Mouse (Mus musculus) midbrain, postnatal 0 days (tissue): ENCODE results near the gene Camk1g. TPM values are rescaled to one million over a fixed set of nuclear protein-coding genes. Genes with fewer than 3 reads are reported as not detected.

ENCODE experiments used
- ATAC-seq: fragments of 200-750 bp; cut with Nextera tagmentation; 2 replicates; pipeline ENCODE4 v1.8.0; 2017; ENCODE audit warnings: moderate number of reproducible peaks, mild to moderate bottlenecking, moderate TSS enrichment, moderate library complexity; ENCODE audit not compliant: low FRiP score
- DNase-seq: peaks from one replicate; pipeline ENCODE4 v3.0.0-alpha.2; 2015; ENCODE audit warnings: low spot score
- H3K27ac ChIP-seq: fragments of 300-500 bp; sonication (generic); 2 replicates; pipeline ENCODE4 v1.5.1; 2014; ENCODE audit warnings: low read depth, mild to moderate bottlenecking, low read length, mixed read lengths
- H3K27me3 ChIP-seq: fragments of 300-500 bp; sonication (generic); 2 replicates; pipeline ENCODE4 v1.6.1; 2014; ENCODE audit warnings: low read length, control low read depth, mixed read lengths; ENCODE audit not compliant: insufficient read depth
- H3K36me3 ChIP-seq: fragments of 300-500 bp; sonication (generic); 2 replicates; pipeline ENCODE4 v1.6.1; 2014; ENCODE audit warnings: low read length, control low read depth, mixed read lengths; ENCODE audit not compliant: insufficient read depth
- H3K4me1 ChIP-seq: fragments of 300-500 bp; sonication (generic); 2 replicates; pipeline ENCODE4 v1.6.1; 2014; ENCODE audit warnings: mild to moderate bottlenecking, control low read depth, antibody characterized with exemption, low read length, mixed read lengths; ENCODE audit not compliant: insufficient read depth
- H3K4me2 ChIP-seq: fragments of 300-500 bp; sonication (generic); 2 replicates; pipeline ENCODE4 v1.6.1; 2014; ENCODE audit warnings: low read depth, mild to moderate bottlenecking, low read length, mixed read lengths; ENCODE audit not compliant: poor library complexity, severe bottlenecking
- H3K4me3 ChIP-seq: fragments of 300-500 bp; sonication (generic); 2 replicates; pipeline ENCODE4 v1.5.1; 2014; ENCODE audit warnings: low read depth, mild to moderate bottlenecking, low read length, moderate library complexity
- H3K9ac ChIP-seq: fragments of 300-500 bp; sonication (generic); replicated peaks from 2 replicates; pipeline ENCODE4 v1.6.1; 2014; ENCODE audit warnings: mild to moderate bottlenecking, low read length, moderate library complexity, mixed read lengths; ENCODE audit not compliant: poor library complexity, severe bottlenecking
- H3K9me3 ChIP-seq: fragments of 300-500 bp; sonication (generic); 2 replicates; pipeline ENCODE4 v1.6.1; 2016; ENCODE audit warnings: low read length, control low read depth
- CTCF ChIP-seq: IDR thresholded peaks from 2 replicates; pipeline ENCODE4 v1.5.1; 2016; ENCODE audit warnings: antibody characterized with exemption, mild to moderate bottlenecking
- WGBS: fragments of 180-500 bp; shearing (Covaris S2); extraction: QIAGEN DNeasy Blood & Tissue Kit; methylation state at CpG from one replicate; pipeline ENCODE4 v1.1.7; 2014; 5-methylcytosine and 5-hydroxymethylcytosine counted together
- polyA plus RNA-seq: library from polyadenylated mRNA; unstranded; fragments of >200 nt; fragmentation: Nextera tagmentation; extraction: Ambion mirVana; gene quantifications from 2 replicates; pipeline ENCODE4 v1.2.1, GENCODE M21; 2015
- total RNA-seq: library from RNA; depleted of rRNA; stranded (reverse); fragments of >200 nt; gene quantifications from 2 replicates; pipeline ENCODE4 v1.2.3, GENCODE M21; 2014; rRNA removed

The Camk1g gene
- total and polyA plus RNA-seq, 2 experiments from 2014 or later, result 46.6 to 48.1 TPM

DNA sequence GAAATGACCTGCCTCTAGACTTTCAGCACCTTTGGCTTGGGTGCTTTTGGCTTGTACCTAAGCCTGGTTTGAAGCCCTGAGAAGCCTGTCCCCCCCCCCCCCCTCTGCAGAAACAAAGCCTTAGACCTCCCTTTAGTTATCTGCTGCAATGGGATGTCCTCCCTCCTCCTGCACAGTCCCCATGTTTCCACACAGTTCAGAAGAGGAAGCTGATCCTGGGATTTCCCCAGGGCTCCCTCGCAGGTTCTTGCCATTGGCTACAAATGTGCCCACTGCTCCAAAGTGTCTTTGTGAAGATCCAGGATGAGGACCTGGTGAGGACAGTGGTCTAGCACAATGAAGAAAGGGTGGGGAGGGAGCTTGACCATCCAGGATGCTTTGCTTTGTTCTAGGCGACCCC is 67.0 kb downstream of the Camk1g start:
- ATAC-seq, result no peak
- Histone ChIP-seq H3K36me3 (no peaks in the 10 kb centered on the region), H3K4me2 (no peak overlapping the region), H3K9me3 (no peaks in the 10 kb centered on the region), H3K9ac (no peak overlapping the region), H3K4me3 (no peak overlapping the region), H3K4me1 (no peaks in the 10 kb centered on the region), H3K27me3 (no peaks in the 10 kb centered on the region), H3K27ac (no peak overlapping the region)
- no peak for TF ChIP-seq CTCF
- no peak for DNase-seq
- 88% methylated on average over 2 of the region's 2 CpGs for WGBS

DNA sequence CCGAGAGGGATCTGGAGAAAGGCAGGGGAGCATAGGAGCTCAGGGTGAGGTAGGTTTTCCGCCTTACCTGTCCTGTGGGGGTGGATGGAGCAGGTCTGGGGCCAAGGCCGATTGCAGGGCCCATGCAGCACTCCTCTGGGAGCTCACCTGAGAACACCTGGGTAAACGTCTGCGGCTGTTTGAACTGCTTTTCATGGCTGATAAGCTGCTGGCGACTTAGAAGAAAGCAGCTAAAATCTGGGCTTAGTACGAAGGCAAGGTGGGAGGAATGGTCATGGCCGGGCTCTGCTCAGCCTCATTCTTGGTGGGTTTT is 68.0 kb downstream of the Camk1g start:
- H3K27me3 ChIP-seq, result no peaks in the 10 kb centered on the region
- H3K4me2 ChIP-seq, result no peak overlapping the region
- ATAC-seq (no peak), DNase-seq (no peak)
- 73% methylated on average over 8 of the region's 8 CpGs for WGBS
- no peaks in the 10 kb centered on the region for H3K9me3 ChIP-seq
- no peak for TF ChIP-seq CTCF
- H3K36me3 ChIP-seq, result no peaks in the 10 kb centered on the region
- no peaks in the 10 kb centered on the region for H3K4me1 ChIP-seq
- no peak overlapping the region for H3K9ac ChIP-seq
- H3K27ac ChIP-seq, result no peak overlapping the region
- H3K4me3 ChIP-seq, result no peak overlapping the region

DNA sequence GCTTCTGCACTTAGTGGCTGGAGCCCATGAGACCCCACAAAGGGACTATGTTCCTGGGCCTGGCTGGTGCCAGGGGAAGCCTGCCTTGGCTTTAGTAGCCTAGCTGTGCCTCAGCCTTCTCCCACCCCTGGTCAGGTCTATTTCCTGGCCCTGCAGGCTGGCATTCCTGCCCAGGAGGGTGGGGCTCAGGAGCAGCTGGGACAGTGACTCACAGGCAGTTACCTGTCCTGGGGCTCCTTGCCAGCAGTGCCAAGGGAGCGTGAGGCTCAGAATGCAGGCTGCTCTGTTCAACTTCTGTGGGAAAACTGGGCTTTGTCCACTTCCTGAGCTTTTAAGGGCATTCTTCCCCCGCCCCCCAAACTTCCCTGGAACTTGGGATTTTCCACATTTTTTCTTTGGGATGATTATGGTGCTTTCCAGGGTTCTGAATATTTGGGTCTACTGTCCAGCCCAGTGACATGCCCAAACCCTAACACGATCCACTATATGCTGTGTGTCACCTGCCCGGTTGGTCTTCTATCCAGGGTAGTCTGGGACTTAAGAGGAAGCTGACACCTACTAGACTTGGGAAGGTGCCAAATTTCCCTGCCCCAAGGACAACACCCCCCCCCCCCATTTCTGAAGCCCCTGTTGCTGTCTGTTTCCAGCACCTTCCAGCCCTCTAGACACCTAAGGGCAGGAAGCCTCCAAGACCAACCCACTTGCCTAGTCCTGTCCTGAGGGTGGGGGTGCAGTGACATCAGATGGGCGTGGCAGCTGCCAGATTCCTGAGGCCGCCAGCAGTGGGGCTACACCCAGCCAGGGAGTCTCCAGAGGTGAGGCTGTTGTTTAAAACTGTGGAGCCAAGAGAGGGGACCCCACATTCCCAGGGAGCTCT is 68.6 kb downstream of the Camk1g start:
- Histone ChIP-seq H3K36me3 (no peaks in the 10 kb centered on the region), H3K4me1 (no peaks in the 10 kb centered on the region), H3K9ac (no peak overlapping the region), H3K9me3 (no peaks in the 10 kb centered on the region), H3K27ac (no peak overlapping the region), H3K4me3 (no peak overlapping the region), H3K27me3 (no peaks in the 10 kb centered on the region), H3K4me2 (no peak overlapping the region)
- 81% methylated on average over 6 of the region's 6 CpGs for WGBS
- TF ChIP-seq CTCF, result no peak
- ATAC-seq, result no peak
- DNase-seq, result no peak

DNA sequence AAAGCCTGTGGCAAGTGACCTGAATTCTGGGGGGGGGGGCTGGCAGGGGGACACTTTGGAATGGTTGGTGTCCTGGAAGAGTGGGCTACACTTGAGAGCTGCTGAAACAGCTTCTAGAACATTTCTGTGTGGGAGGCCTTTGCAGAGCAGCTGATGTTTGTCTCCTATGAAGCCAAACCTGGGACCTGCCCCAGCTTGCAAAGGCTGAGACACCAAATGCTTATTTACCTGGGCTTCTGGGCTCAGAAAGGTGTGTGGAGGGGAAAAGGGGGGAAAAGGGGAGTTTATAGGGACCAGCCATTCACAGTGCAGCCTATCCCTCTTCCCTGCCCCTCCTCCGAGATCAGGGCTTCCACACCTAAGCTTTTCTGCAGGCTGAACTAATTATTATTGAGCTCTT is 70.1 kb downstream of the Camk1g start:
- Histone ChIP-seq H3K4me2 (no peak overlapping the region), H3K4me3 (no peak overlapping the region), H3K27me3 (no peaks in the 10 kb centered on the region), H3K36me3 (no peaks in the 10 kb centered on the region), H3K9ac (no peak overlapping the region), H3K27ac (no peak overlapping the region), H3K9me3 (no peaks in the 10 kb centered on the region), H3K4me1 (no peaks in the 10 kb centered on the region)
- TF ChIP-seq CTCF, result no peak
- WGBS, result 63% methylated on average over 1 of the region's 1 CpGs
- ATAC-seq, result no peak
- no peak for DNase-seq

DNA sequence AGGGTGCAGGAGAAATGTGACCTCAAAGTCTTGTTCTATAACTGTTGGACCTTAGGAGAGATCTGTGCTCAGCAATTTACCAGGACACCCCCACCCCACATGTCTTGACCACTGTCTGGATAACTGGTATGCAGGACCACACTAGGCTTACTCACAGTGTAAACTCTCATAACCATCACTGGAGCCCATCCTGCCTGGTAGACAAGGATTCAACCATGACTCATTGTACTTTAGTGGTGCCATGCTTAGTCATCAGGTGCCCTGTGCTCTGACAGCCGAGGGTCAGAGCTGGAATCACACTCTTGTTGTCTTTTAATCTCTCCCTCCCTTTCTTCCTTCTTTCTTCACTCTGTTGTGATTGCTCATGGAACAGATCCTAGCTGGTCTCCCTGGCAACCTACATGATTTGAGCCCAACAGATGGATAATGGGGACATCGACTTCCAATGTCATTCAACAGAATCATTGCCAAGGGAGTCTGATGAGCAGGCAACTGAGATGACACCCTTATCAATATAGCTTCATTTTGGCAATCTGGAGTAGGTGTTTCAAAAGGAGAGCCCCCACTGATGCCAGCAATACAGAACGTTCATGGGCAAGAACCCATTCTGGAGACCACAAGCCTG is 71.8 kb downstream of the Camk1g start:
- Histone ChIP-seq H3K27ac (no peak overlapping the region), H3K4me1 (no peaks in the 10 kb centered on the region), H3K9me3 (no peaks in the 10 kb centered on the region), H3K36me3 (no peaks in the 10 kb centered on the region), H3K9ac (no peak overlapping the region), H3K27me3 (no peaks in the 10 kb centered on the region), H3K4me2 (no peak overlapping the region), H3K4me3 (no peak overlapping the region)
- 68% methylated on average over 3 of the region's 3 CpGs for WGBS
- ATAC-seq (no peak), DNase-seq (no peak)
- no peak for TF ChIP-seq CTCF

Other genes with a start within 250 kb of the Camk1g start
- 14.4 and 15.5 TPM in 2 replicates for gene Diexf, start 240.0 kb downstream of the Camk1g start, total RNA-seq
- 3.4 and 3.9 TPM in 2 replicates for gene Diexf, start 240.0 kb downstream of the Camk1g start, polyA plus RNA-seq
- 0.71 and 1.2 TPM in 2 replicates for gene Irf6, start 217.2 kb downstream of the Camk1g start, total RNA-seq
- 0.77 and 0.94 TPM in 2 replicates for gene Irf6, start 217.2 kb downstream of the Camk1g start, polyA plus RNA-seq
- gene A130010J15Rik, start 202.3 kb downstream of the Camk1g start, total RNA-seq, result 10.5 and 19.5 TPM in 2 replicates
- 10.0 and 10.1 TPM in 2 replicates for gene A130010J15Rik, start 202.3 kb downstream of the Camk1g start, polyA plus RNA-seq
- 2.4 and 2.7 TPM in 2 replicates for gene Traf3ip3, start 168.6 kb downstream of the Camk1g start, total RNA-seq
- 1.3 and 1.9 TPM in 2 replicates for gene Traf3ip3, start 168.6 kb downstream of the Camk1g start, polyA plus RNA-seq
- gene Lamb3, start 162.6 kb downstream of the Camk1g start, total RNA-seq, result 0.66 and 0.82 TPM in 2 replicates
- 1.1 and 1.4 TPM in 2 replicates for gene Lamb3, start 162.6 kb downstream of the Camk1g start, polyA plus RNA-seq
- 2.7 and 3.0 TPM in 2 replicates for gene Hsd11b1, start 106.2 kb downstream of the Camk1g start, total RNA-seq
- 2.8 and 3.4 TPM in 2 replicates for gene Hsd11b1, start 106.2 kb downstream of the Camk1g start, polyA plus RNA-seq
- 5.3 and 8.6 TPM in 2 replicates for gene G0s2, start 97.1 kb downstream of the Camk1g start, total RNA-seq
- 5.8 and 6.5 TPM in 2 replicates for gene G0s2, start 97.1 kb downstream of the Camk1g start, polyA plus RNA-seq